Mouse (Mus musculus) B cell, adult 2 months (primary cell): ENCODE data around the gene Zfp287.
A peak's percentile ranks its signal among the peaks of the same experiment; 100 is the strongest.

Experiments used
- DNase-seq, 2 experiments: peaks; one replicate each; pipeline ENCODE4 v3.0.0; 2022

Gene Zfp287

GRCm38 (mm10) chr11:62699749-62700148 is 32.0 kb downstream of the Zfp287 start:
- peak in 1 of 2 experiments; percentile 2 for DNase-seq

GRCm38 (mm10) chr11:62695126-62695525 is 36.6 kb downstream of the Zfp287 start:
- no peak for DNase-seq

- peak; percentile 40 to 52 for DNase-seq
These were observed 38.2 kb downstream of the Zfp287 start for GRCm38 (mm10) chr11:62693299-62694184.

- no peak for DNase-seq
These were observed 40.1 kb downstream of the Zfp287 start for GRCm38 (mm10) chr11:62691592-62691991.

- DNase-seq, result no peak
These were observed 51.8 kb downstream of the Zfp287 start for GRCm38 (mm10) chr11:62679954-62680353.

- no peak for DNase-seq
These were observed 52.8 kb downstream of the Zfp287 start for GRCm38 (mm10) chr11:62678778-62679354.

GRCm38 (mm10) chr11:62676290-62676596 is 55.5 kb downstream of the Zfp287 start:
- no peak for DNase-seq

- DNase-seq, result peak; percentile 47 to 59
These were observed 56.0 kb downstream of the Zfp287 start for GRCm38 (mm10) chr11:62675480-62676289.

- no peak for DNase-seq
These were observed 61.7 kb downstream of the Zfp287 start for GRCm38 (mm10) chr11:62670006-62670405.

- no peak for DNase-seq
These were observed 62.2 kb downstream of the Zfp287 start for GRCm38 (mm10) chr11:62669471-62669870.

- no peak for DNase-seq
These were observed 62.7 kb downstream of the Zfp287 start for GRCm38 (mm10) chr11:62668986-62669385.

- DNase-seq, result no peak
These were observed 67.5 kb downstream of the Zfp287 start for GRCm38 (mm10) chr11:62664250-62664649.

GRCm38 (mm10) chr11:62660885-62661284 is 70.8 kb downstream of the Zfp287 start:
- DNase-seq, result no peak

GRCm38 (mm10) chr11:62652080-62652479 is 79.6 kb downstream of the Zfp287 start:
- no peak for DNase-seq

- no peak for DNase-seq
These were observed 80.1 kb downstream of the Zfp287 start for GRCm38 (mm10) chr11:62651563-62651962.
